Mouse (Mus musculus): ENCODE measurements around the gene Ruvbl1. TPM values are rescaled to one million over a fixed set of nuclear protein-coding genes. Genes with fewer than 3 reads are reported as not detected.

Gene Ruvbl1
- polyA plus RNA-seq, 1 experiment from 2014 or later = 148 TPM

GRCm38 (mm10) chr6:88521821-88522220 is 56.6 kb downstream of the Ruvbl1 start:
- H3K4me2 ChIP-seq = no peak overlapping the region
- H3K9ac ChIP-seq = no peak overlapping the region
- H3K9me3 ChIP-seq = no peaks in the 10 kb centered on the region
- H3K4me1 ChIP-seq = peaks cover 15% of the 10 kb centered on the region
- 79% methylated on average over 7 of the region's 7 CpGs for WGBS
- no peaks in the 10 kb centered on the region for H3K27me3 ChIP-seq
- 0 out of 2 replicates have a peak, but pooled peaks cover under 1% of the 10 kb centered on the region for H3K36me3 ChIP-seq
- ATAC-seq (ENCODE audit: insufficient number of reproducible peaks, insufficient read depth, low FRiP score, low TSS enrichment, low read depth) = no peak
- no peak overlapping the region for H3K27ac ChIP-seq
- H3K4me3 ChIP-seq = no peak overlapping the region

DNA sequence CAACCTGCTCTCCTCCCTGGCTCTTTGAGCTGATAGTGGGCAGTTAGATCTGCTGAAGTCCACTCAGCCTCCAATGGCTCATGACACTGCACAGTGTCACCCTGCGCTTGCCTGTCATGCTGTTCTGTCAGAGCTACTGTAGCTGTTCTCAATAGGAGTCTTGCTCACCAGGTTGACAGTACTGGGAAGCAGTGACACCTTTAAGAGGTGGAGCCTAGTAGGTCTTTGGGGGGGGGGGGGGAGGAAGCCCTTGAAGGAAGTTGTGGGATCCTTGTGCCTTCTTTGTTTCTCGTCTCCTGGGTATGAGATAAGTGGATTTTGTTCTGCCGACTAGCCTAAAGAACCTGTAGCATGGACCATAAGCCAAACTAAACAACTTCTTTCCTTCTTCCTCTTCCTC is 57.4 kb downstream of the Ruvbl1 start:
- Histone ChIP-seq H3K27me3 (no peaks in the 10 kb centered on the region), H3K9me3 (no peaks in the 10 kb centered on the region), H3K9ac (no peak overlapping the region), H3K4me3 (no peak overlapping the region), H3K36me3 (no peaks in the 10 kb centered on the region), H3K27ac (no peak overlapping the region), H3K4me1 (peaks cover 10% of the 10 kb centered on the region), H3K4me2 (no peak overlapping the region)
- WGBS = 73% methylated on average over 3 of the region's 3 CpGs
- ATAC-seq (ENCODE audit: insufficient number of reproducible peaks, insufficient read depth, low FRiP score, low TSS enrichment, low read depth) = no peak

GRCm38 (mm10) chr6:88523043-88523442 is 57.8 kb downstream of the Ruvbl1 start:
- Histone ChIP-seq H3K36me3 (no peaks in the 10 kb centered on the region), H3K4me2 (no peak overlapping the region), H3K9me3 (no peaks in the 10 kb centered on the region), H3K27ac (no peak overlapping the region), H3K9ac (no peak overlapping the region), H3K4me1 (peaks cover 7% of the 10 kb centered on the region), H3K27me3 (no peaks in the 10 kb centered on the region), H3K4me3 (no peak overlapping the region)
- WGBS = 66% methylated on average over 3 of the region's 3 CpGs
- no peak for ATAC-seq (ENCODE audit: insufficient number of reproducible peaks, insufficient read depth, low FRiP score, low TSS enrichment, low read depth)

DNA sequence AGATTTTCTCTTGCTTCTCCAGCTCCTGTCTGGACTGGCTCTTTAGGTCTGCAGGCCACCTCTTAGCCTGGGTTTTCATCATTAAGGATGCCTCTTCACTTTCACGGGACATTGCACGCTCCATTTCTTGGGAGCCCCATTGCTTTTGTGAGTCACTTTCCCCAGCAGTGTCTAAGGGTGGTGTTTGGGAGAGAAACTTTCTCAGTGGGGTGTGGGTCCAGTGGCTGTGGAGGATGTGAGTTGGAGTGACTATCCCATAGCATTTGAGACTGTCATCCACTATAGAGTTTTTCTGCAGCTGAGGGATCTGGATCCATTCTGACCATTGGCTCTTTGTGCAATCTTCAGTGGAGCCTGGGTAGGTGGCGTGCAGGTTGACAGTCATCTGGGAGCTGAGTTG is 58.2 kb downstream of the Ruvbl1 start:
- no peak for ATAC-seq (ENCODE audit: insufficient number of reproducible peaks, insufficient read depth, low FRiP score, low TSS enrichment, low read depth)
- Histone ChIP-seq H3K27me3 (no peaks in the 10 kb centered on the region), H3K4me1 (peaks cover 7% of the 10 kb centered on the region), H3K36me3 (no peaks in the 10 kb centered on the region), H3K9ac (no peak overlapping the region), H3K4me3 (no peak overlapping the region), H3K27ac (no peak overlapping the region), H3K9me3 (no peaks in the 10 kb centered on the region), H3K4me2 (no peak overlapping the region)
- WGBS = 81% methylated on average over 3 of the region's 3 CpGs

- no peaks in the 10 kb centered on the region for H3K9me3 ChIP-seq
- ATAC-seq (ENCODE audit: insufficient number of reproducible peaks, insufficient read depth, low FRiP score, low TSS enrichment, low read depth) = no peak
- WGBS = 87% methylated on average over 4 of the region's 4 CpGs
Observed at GRCm38 (mm10) chr6:88524056-88524455, 58.8 kb downstream of the Ruvbl1 start.

DNA sequence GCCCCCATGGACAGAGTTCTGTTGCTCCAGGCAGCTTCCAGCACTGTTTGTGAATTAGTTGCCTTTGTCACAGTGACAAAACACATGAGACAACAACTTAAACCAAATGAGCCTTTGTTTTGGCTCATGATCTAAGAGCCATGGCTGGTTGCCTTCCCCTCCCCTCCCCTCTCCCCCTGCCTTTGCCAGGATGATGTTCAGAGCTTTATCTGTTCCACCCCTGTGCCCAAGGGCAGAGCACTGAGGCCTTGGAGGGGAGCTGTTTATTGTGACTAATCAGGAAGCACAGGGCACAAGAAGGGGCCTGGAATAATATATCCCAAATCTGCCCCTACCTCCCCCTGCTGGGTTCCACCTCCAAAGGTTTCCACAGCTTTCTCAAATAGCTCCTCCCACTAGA is 65.1 kb downstream of the Ruvbl1 start:
- Histone ChIP-seq H3K27ac (no peak overlapping the region), H3K36me3 (no peaks in the 10 kb centered on the region), H3K4me2 (no peak overlapping the region), H3K4me1 (no peaks in the 10 kb centered on the region), H3K4me3 (no peak overlapping the region), H3K9ac (no peak overlapping the region), H3K27me3 (no peaks in the 10 kb centered on the region), H3K9me3 (no peaks in the 10 kb centered on the region)
- ATAC-seq (ENCODE audit: insufficient number of reproducible peaks, insufficient read depth, low FRiP score, low TSS enrichment, low read depth) = no peak

More at GRCm38 (mm10) chr6:88524056-88524455, 58.8 kb downstream of the Ruvbl1 start:
- Histone ChIP-seq H3K9ac (no peak overlapping the region), H3K36me3 (no peaks in the 10 kb centered on the region), H3K27ac (no peak overlapping the region), H3K4me1 (peaks cover 7% of the 10 kb centered on the region), H3K4me3 (no peak overlapping the region), H3K27me3 (no peaks in the 10 kb centered on the region), H3K4me2 (no peak overlapping the region)

DNA sequence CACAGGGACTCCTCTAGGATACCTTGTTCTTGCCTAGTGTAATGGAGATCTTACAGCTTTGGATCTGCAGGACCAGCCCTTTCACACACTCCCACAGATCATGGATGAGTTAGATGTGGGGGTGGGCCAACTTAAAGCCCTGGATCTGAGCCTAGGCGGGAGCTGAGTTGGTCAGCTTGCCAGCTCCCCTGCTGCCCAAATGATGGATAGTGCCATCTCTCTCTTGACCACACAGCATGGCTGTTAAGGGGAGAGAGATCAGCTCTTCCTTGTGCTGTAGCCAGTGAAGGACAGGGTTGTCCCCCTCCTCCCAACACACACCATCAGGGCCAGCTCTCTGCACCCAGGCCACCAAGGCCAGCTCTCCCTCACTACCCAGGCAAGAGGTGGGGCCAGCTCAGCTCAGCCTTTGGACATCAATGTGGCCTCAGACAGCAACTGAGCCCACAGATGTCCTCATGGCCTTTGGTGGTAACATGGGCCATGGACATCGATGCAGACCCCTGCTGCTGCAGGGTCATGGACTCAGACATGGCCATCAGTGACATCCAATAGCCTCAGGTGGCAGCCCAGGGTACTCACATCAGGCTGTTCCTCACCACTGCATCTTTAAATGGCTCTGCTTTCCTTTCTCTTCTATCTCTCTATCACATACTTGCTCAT is 75.0 kb downstream of the Ruvbl1 start:
- no peak for ATAC-seq (ENCODE audit: insufficient number of reproducible peaks, insufficient read depth, low FRiP score, low TSS enrichment, low read depth)
- Histone ChIP-seq H3K27ac (no peak overlapping the region), H3K36me3 (no peaks in the 10 kb centered on the region), H3K9me3 (no peaks in the 10 kb centered on the region), H3K4me3 (no peak overlapping the region), H3K4me1 (no peaks in the 10 kb centered on the region), H3K4me2 (no peak overlapping the region), H3K9ac (no peak overlapping the region), H3K27me3 (peaks cover 14% of the 10 kb centered on the region)
- WGBS = 85% methylated on average over 2 of the region's 2 CpGs

- H3K9me3 ChIP-seq = no peaks in the 10 kb centered on the region
- no peak overlapping the region for H3K9ac ChIP-seq
- 75% methylated on average over 3 of the region's 3 CpGs for WGBS
Observed at GRCm38 (mm10) chr6:88544241-88544640, 79.0 kb downstream of the Ruvbl1 start.

GRCm38 (mm10) chr6:88544644-88545396 is 79.6 kb downstream of the Ruvbl1 start:
- Histone ChIP-seq H3K9me3 (no peaks in the 10 kb centered on the region), H3K36me3 (no peaks in the 10 kb centered on the region), H3K27ac (no peak overlapping the region), H3K27me3 (peaks cover 48% of the 10 kb centered on the region), H3K4me3 (no peak overlapping the region), H3K4me2 (no peak overlapping the region), H3K9ac (no peak overlapping the region), H3K4me1 (no peaks in the 10 kb centered on the region)
- WGBS = 35% methylated on average over 10 of the region's 11 CpGs
- no peak for ATAC-seq (ENCODE audit: insufficient number of reproducible peaks, insufficient read depth, low FRiP score, low TSS enrichment, low read depth)

More at GRCm38 (mm10) chr6:88544241-88544640, 79.0 kb downstream of the Ruvbl1 start:
- Histone ChIP-seq H3K4me2 (no peak overlapping the region), H3K4me1 (no peaks in the 10 kb centered on the region), H3K4me3 (no peak overlapping the region), H3K27ac (no peak overlapping the region), H3K36me3 (no peaks in the 10 kb centered on the region), H3K27me3 (peaks cover 48% of the 10 kb centered on the region)
- no peak for ATAC-seq (ENCODE audit: insufficient number of reproducible peaks, insufficient read depth, low FRiP score, low TSS enrichment, low read depth)

DNA sequence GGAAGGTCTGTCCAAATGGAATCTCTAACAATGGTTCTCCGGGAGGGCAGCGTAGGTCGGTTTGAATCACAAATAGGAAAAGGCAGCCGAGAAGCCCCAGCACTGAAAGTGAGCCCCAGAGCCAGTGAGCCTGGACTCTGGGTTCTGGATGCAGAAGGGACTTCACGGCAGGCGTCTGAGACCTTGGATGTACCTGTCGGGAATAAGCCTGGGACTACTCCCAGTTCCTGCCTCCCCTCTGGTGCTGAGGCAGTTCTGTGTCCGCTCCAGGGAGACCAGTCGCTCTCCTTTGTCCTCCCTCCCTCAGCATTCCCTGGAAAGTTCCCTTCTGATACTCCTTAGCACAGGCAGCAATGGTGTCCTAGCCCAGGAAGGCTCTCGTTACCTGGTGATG is 80.2 kb downstream of the Ruvbl1 start:
- 0 out of 2 replicates have a peak overlapping the region, but pooled peaks have one; percentile 21 for H3K9ac ChIP-seq
- H3K27me3 ChIP-seq = peaks cover 48% of the 10 kb centered on the region
- H3K9me3 ChIP-seq = no peaks in the 10 kb centered on the region
- no peaks in the 10 kb centered on the region for H3K4me1 ChIP-seq
- ATAC-seq (ENCODE audit: insufficient number of reproducible peaks, insufficient read depth, low FRiP score, low TSS enrichment, low read depth) = no peak
- H3K4me3 ChIP-seq = no peak overlapping the region
- H3K27ac ChIP-seq = no peak overlapping the region
- no peak overlapping the region for H3K4me2 ChIP-seq
- H3K36me3 ChIP-seq = no peaks in the 10 kb centered on the region
- 27% methylated on average over 10 of the region's 10 CpGs for WGBS

Data from embryonic facial prominence, embryonic 13.5 days (tissue).